In genomic region chr10:117982611-117983210, GRCm38 (mm10) we compare ENCODE assay signal across 7 mouse cellular contexts.
DNase-seq lines count a peak whose midpoint lies in the region; ATAC-seq lines count a peak whose summit lies in the region.

No protein-coding gene starts in this region.

- H3K36me3 ChIP-seq in kidney, embryonic 14.5 days (ENCODE audit: control insufficient read depth, insufficient read depth, low read length), result no peaks in the 10 kb centered on the region
- no peaks in the 10 kb centered on the region for H3K36me3 ChIP-seq in midbrain, embryonic 14.5 days (ENCODE audit: control insufficient read depth, insufficient read depth, low read length)

- H3K4me3 ChIP-seq in kidney, embryonic 14.5 days (ENCODE audit: low read length), result no peak overlapping the region
- no peak overlapping the region for H3K4me3 ChIP-seq in midbrain, embryonic 14.5 days (replicated peaks; ENCODE audit: low read depth, low read length)

- peak; percentile 31 for DNase-seq in thymus, postnatal 0 days (ENCODE audit: low spot score)
- DNase-seq in thymus, postnatal 4 days, result no peak
- peak; percentile 20 for DNase-seq in midbrain, embryonic 14.5 days
- no peak for DNase-seq in layer of hippocampus, postnatal 36 days
- no peak for DNase-seq in ovary, postnatal 36 days (ENCODE audit: low spot score)

- H3K4me1 ChIP-seq in kidney, embryonic 14.5 days (ENCODE audit: control insufficient read depth, insufficient read depth, low read length), result no peaks in the 10 kb centered on the region
- no peaks in the 10 kb centered on the region for H3K4me1 ChIP-seq in midbrain, embryonic 14.5 days (ENCODE audit: control insufficient read depth, insufficient read depth, low read length)

- no peak overlapping the region for H3K4me2 ChIP-seq in kidney, embryonic 14.5 days (replicated peaks; ENCODE audit: low read depth, low read length)
- H3K4me2 ChIP-seq in midbrain, embryonic 14.5 days (ENCODE audit: low read length), result no peak overlapping the region

- H3K9ac ChIP-seq in kidney, embryonic 14.5 days (ENCODE audit: low read depth, low read length), result no peak overlapping the region
- H3K9ac ChIP-seq in midbrain, embryonic 14.5 days (replicated peaks; ENCODE audit: low read length), result no peak overlapping the region

- 38% methylated on average over 8 of the region's 8 CpGs for WGBS in kidney, embryonic 14.5 days
- WGBS in midbrain, embryonic 14.5 days, result 51% methylated on average over 8 of the region's 8 CpGs

- no peaks in the 10 kb centered on the region for H3K9me3 ChIP-seq in kidney, embryonic 14.5 days (ENCODE audit: control insufficient read depth, low read length)
- H3K9me3 ChIP-seq in midbrain, embryonic 14.5 days (ENCODE audit: control insufficient read depth, low read length), result no peaks in the 10 kb centered on the region

- H3K27ac ChIP-seq in kidney, embryonic 14.5 days (ENCODE audit: low read depth, low read length), result peak overlapping the region; percentile 30; the same call in 1 of the 2 replicates
- no peak overlapping the region for H3K27ac ChIP-seq in midbrain, embryonic 14.5 days (replicated peaks; ENCODE audit: low read depth, low read length)

- H3K27me3 ChIP-seq in kidney, embryonic 14.5 days (ENCODE audit: control insufficient read depth, insufficient read depth, low read length), result no peaks in the 10 kb centered on the region
- H3K27me3 ChIP-seq in midbrain, embryonic 14.5 days (ENCODE audit: control insufficient read depth, insufficient read depth, low read length), result no peaks in the 10 kb centered on the region

- ATAC-seq in granulocyte monocyte progenitor cell, adult 5-6 weeks (replicated peaks; ENCODE audit: poor library complexity, severe bottlenecking), result peak; percentile 44
- ATAC-seq in kidney, embryonic 14.5 days (ENCODE audit: low FRiP score, low TSS enrichment), result no peak
- ATAC-seq in midbrain, embryonic 14.5 days (ENCODE audit: low FRiP score, low TSS enrichment), result no peak

Comparison
In these comparisons a context has a peak if more than half of its experiments do, and no peak if none do; other contexts are left out.
1. DNase-seq: peak in thymus, postnatal 0 days (single experiment) and midbrain, embryonic 14.5 days (single experiment); none in thymus, postnatal 4 days (single experiment), layer of hippocampus, postnatal 36 days (0 of 2) and ovary, postnatal 36 days (single experiment).